Mouse (Mus musculus): ENCODE measurements around the gene Amer2. TPM values are rescaled to one million over a fixed set of nuclear protein-coding genes. Genes with fewer than 3 reads are reported as not detected.

Amer2 gene
- polyA plus RNA-seq, 1 experiment from 2014 or later = not detected

GRCm38 (mm10) chr14:60379323-60379957 lies 6.4 kb downstream of the Amer2 start:
- Histone ChIP-seq H3K36me3 (ENCODE audit: inconsistent target) (no peaks in the 10 kb centered on the region), H3K4me3 (ENCODE audit: inconsistent target) (no peak overlapping the region), H3K27ac (no peak overlapping the region), H3K79me2 (ENCODE audit: inconsistent target) (no peaks in the 10 kb centered on the region)
- 56% methylated on average over 18 of the region's 20 CpGs for whole genome bisulfite sequencing (ENCODE audit: missing documents)

- 91% methylated on average over 8 of the region's 8 CpGs for WGBS (ENCODE audit: missing documents)
- Histone ChIP-seq H3K27ac (no peak overlapping the region), H3K36me3 (ENCODE audit: inconsistent target) (no peaks in the 10 kb centered on the region), H3K4me3 (ENCODE audit: inconsistent target) (no peak overlapping the region), H3K79me2 (ENCODE audit: inconsistent target) (no peaks in the 10 kb centered on the region)
These were observed 6.9 kb downstream of the Amer2 start for GRCm38 (mm10) chr14:60379958-60380330.

DNA sequence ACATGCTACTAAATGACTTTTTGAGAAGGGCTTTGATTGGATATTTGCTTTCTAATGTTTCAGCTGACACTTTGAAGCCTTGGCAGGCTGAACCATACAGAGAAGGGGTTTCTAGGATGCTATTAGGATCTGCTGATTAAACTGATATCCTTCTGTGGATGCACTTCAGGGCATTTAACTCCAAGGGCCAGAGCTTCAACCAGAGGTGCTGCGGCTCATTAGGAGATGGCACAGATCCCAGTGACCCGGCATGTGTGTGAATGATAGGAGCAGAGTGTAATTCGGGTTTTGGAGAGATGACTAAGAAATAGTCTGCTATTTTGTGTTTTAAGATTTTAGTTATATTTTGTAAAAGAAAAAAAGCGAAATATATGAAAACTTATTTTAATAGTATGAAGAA lies 8.6 kb downstream of the Amer2 start:
- no peaks in the 10 kb centered on the region for H3K79me2 ChIP-seq (ENCODE audit: inconsistent target)
- no peak overlapping the region for H3K4me3 ChIP-seq (ENCODE audit: inconsistent target)
- no peaks in the 10 kb centered on the region for H3K36me3 ChIP-seq (ENCODE audit: inconsistent target)
- 85% methylated on average over 4 of the region's 4 CpGs for WGBS (ENCODE audit: missing documents)
- H3K27ac ChIP-seq = no peak overlapping the region

DNA sequence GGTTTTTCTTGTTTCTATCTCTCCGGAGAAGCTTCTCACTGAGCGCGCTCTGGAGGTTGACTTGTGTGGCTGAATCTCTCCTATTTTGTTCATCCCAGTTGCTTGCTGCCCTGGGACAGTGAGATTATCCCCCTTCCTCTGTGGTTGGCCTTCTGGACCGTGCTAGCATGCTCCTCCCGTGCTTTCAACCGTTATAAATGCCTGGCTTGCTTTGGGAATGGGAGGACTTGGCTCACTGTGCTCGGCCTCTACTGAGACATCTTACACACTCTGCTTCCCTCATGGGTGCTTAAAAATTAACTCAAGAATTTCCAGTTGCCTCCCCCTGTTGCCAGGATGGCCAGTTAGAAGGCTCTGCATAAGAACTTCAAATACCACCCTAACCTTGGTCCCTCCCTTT lies 10.8 kb downstream of the Amer2 start:
- Histone ChIP-seq H3K27ac (no peak overlapping the region), H3K4me3 (ENCODE audit: inconsistent target) (no peak overlapping the region), H3K79me2 (ENCODE audit: inconsistent target) (no peaks in the 10 kb centered on the region), H3K36me3 (ENCODE audit: inconsistent target) (no peaks in the 10 kb centered on the region)
- 95% methylated on average over 7 of the region's 7 CpGs for WGBS (ENCODE audit: missing documents)

GRCm38 (mm10) chr14:60384269-60384668 lies 11.2 kb downstream of the Amer2 start:
- no peak overlapping the region for H3K27ac ChIP-seq
- WGBS (ENCODE audit: missing documents) = 79% methylated on average over 7 of the region's 7 CpGs
- H3K79me2 ChIP-seq (ENCODE audit: inconsistent target) = no peaks in the 10 kb centered on the region
- H3K4me3 ChIP-seq (ENCODE audit: inconsistent target) = no peak overlapping the region
- H3K36me3 ChIP-seq (ENCODE audit: inconsistent target) = no peaks in the 10 kb centered on the region

GRCm38 (mm10) chr14:60385079-60385643 lies 12.1 kb downstream of the Amer2 start:
- no peak overlapping the region for H3K27ac ChIP-seq
- H3K79me2 ChIP-seq (ENCODE audit: inconsistent target) = no peaks in the 10 kb centered on the region
- H3K4me3 ChIP-seq (ENCODE audit: inconsistent target) = no peak overlapping the region
- no peaks in the 10 kb centered on the region for H3K36me3 ChIP-seq (ENCODE audit: inconsistent target)
- 75% methylated on average over 6 of the region's 6 CpGs for WGBS (ENCODE audit: missing documents)

GRCm38 (mm10) chr14:60386591-60387501 lies 13.8 kb downstream of the Amer2 start:
- Histone ChIP-seq H3K79me2 (ENCODE audit: inconsistent target) (no peaks in the 10 kb centered on the region), H3K27ac (no peak overlapping the region), H3K36me3 (ENCODE audit: inconsistent target) (no peaks in the 10 kb centered on the region), H3K4me3 (ENCODE audit: inconsistent target) (no peak overlapping the region)
- WGBS (ENCODE audit: missing documents) = 95% methylated on average over 6 of the region's 6 CpGs

GRCm38 (mm10) chr14:60388332-60388731 lies 15.3 kb downstream of the Amer2 start:
- Histone ChIP-seq H3K27ac (no peak overlapping the region), H3K36me3 (ENCODE audit: inconsistent target) (no peaks in the 10 kb centered on the region)
- 91% methylated on average over 2 of the region's 2 CpGs for WGBS (ENCODE audit: missing documents)

GRCm38 (mm10) chr14:60392202-60392601 lies 19.1 kb downstream of the Amer2 start:
- Histone ChIP-seq H3K27ac (no peak overlapping the region), H3K4me3 (ENCODE audit: inconsistent target) (no peak overlapping the region), H3K36me3 (ENCODE audit: inconsistent target) (no peaks in the 10 kb centered on the region), H3K79me2 (ENCODE audit: inconsistent target) (no peaks in the 10 kb centered on the region)
- WGBS (ENCODE audit: missing documents) = 86% methylated on average over 2 of the region's 2 CpGs

More at GRCm38 (mm10) chr14:60388332-60388731, 15.3 kb downstream of the Amer2 start:
- Histone ChIP-seq H3K79me2 (ENCODE audit: inconsistent target) (no peaks in the 10 kb centered on the region), H3K4me3 (ENCODE audit: inconsistent target) (no peak overlapping the region)

DNA sequence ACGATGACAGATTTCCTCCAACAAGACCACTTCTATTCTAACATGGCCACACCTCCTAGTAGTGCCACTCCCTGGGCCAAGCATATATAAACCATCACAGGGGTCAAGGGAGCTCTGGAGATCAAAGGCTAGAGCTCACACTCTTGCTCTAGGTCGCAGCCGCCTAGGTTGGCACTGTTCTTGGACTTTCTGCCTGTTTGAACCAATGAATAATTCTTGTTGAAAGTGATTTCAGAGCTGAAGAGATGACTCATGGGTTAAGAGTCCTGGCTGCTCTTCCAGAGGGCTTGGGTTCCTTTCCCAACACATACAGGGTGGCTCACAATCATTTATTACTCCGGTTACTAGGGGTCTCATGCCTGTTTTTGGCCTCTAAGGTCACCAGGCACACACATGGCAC lies 24.3 kb downstream of the Amer2 start:
- Histone ChIP-seq H3K4me3 (ENCODE audit: inconsistent target) (no peak overlapping the region), H3K27ac (no peak overlapping the region), H3K79me2 (ENCODE audit: inconsistent target) (no peaks in the 10 kb centered on the region), H3K36me3 (ENCODE audit: inconsistent target) (no peaks in the 10 kb centered on the region)
- 95% methylated on average over 4 of the region's 4 CpGs for WGBS (ENCODE audit: missing documents)

DNA sequence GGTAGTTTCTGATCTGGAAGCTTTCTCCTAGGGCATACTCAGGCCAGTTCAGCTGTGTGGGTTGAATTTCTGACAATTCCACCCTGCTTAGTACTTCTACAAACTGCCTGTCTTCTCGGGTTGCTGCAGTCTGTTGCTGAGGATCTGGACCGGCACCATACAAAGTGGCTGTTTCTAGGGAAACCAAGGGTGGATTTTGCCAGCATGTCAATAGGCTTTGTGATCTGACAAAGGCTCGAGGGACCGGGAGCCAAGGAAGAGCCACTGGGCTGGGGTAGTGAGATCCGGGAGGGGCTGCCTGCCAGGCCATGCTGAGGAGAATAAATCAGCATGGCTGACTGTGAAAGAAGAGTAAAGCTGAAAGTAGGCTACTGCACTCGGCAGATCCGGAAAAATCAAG lies 25.8 kb downstream of the Amer2 start:
- Histone ChIP-seq H3K36me3 (ENCODE audit: inconsistent target) (no peaks in the 10 kb centered on the region), H3K79me2 (ENCODE audit: inconsistent target) (no peaks in the 10 kb centered on the region)
- 76% methylated on average over 7 of the region's 7 CpGs for WGBS (ENCODE audit: missing documents)

DNA sequence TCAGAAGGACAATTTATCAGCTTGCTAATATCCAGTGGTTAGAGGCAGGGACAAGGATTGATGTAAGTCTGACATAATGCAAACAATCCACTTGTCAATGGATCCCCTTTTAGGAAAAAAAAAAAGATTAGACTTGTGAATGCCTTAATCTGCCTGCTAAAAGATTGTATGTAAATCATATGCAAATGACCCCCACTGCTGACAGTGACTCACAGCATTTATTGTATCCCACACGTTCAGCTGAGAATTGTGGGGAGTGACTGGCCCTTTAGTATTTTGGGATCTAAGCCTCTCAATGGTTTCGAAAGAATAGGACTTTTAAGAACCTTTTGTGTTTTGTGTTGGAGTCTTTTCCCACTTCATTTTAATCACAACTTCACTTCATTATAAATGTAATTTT lies 30.2 kb downstream of the Amer2 start:
- H3K36me3 ChIP-seq (ENCODE audit: inconsistent target) = no peaks in the 10 kb centered on the region
- no peak overlapping the region for H3K27ac ChIP-seq
- WGBS (ENCODE audit: missing documents) = 85% methylated on average over 2 of the region's 2 CpGs
- H3K79me2 ChIP-seq (ENCODE audit: inconsistent target) = no peaks in the 10 kb centered on the region
- no peak overlapping the region for H3K4me3 ChIP-seq (ENCODE audit: inconsistent target)

More for the DNA sequence above, 25.8 kb downstream of the Amer2 start:
- no peak overlapping the region for H3K27ac ChIP-seq
- no peak overlapping the region for H3K4me3 ChIP-seq (ENCODE audit: inconsistent target)

- Histone ChIP-seq H3K79me2 (ENCODE audit: inconsistent target) (no peaks in the 10 kb centered on the region), H3K27ac (no peak overlapping the region), H3K4me3 (ENCODE audit: inconsistent target) (no peak overlapping the region), H3K36me3 (ENCODE audit: inconsistent target) (no peaks in the 10 kb centered on the region)
- WGBS (ENCODE audit: missing documents) = 85% methylated on average over 2 of the region's 2 CpGs
These were observed 32.8 kb downstream of the Amer2 start for GRCm38 (mm10) chr14:60405829-60406228.

DNA sequence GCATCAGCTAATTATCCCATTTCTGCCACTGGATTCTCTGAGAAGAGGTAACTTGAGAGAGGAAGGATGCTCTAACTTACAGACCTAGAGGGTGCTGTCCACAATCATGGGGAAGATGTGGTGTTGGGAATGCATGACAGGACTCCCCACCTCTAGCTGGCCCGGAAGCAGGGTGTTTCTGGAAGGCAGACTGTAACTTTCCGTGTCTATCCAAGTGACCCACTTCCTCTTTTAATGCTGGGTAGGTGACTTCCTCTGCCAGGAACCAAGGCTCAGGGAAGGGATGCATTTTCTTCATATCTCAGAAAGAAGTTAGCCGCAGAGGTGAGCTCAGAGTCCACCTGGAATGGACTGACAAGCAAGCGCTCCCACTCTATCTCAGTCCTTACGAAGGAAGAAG lies 33.5 kb downstream of the Amer2 start:
- H3K36me3 ChIP-seq (ENCODE audit: inconsistent target) = no peaks in the 10 kb centered on the region
- WGBS (ENCODE audit: missing documents) = 57% methylated on average over 5 of the region's 5 CpGs
- H3K4me3 ChIP-seq (ENCODE audit: inconsistent target) = no peak overlapping the region
- H3K27ac ChIP-seq = no peak overlapping the region
- H3K79me2 ChIP-seq (ENCODE audit: inconsistent target) = no peaks in the 10 kb centered on the region

DNA sequence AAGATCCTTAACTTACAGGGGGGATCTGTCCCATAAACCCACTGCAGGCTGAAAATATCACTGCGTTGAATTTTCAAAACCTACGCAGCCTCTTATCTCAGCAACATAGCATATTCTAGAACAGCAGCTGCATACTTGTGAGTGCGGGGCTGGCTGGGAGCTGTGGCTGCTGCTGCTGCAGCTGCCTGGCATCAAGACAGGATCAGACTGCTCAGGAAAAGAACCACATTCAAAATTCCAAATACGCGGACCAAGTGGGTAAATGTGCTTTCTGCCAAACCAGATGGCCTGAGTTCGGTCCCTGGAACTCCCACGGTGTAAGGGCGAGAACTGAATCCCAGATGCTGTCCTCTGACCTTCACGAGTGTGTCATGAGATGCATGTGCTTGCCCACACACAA lies 34.3 kb downstream of the Amer2 start:
- no peak overlapping the region for H3K27ac ChIP-seq
- no peak overlapping the region for H3K4me3 ChIP-seq (ENCODE audit: inconsistent target)
- WGBS (ENCODE audit: missing documents) = 97% methylated on average over 9 of the region's 9 CpGs

More for the DNA sequence above, 34.3 kb downstream of the Amer2 start:
- no peaks in the 10 kb centered on the region for H3K79me2 ChIP-seq (ENCODE audit: inconsistent target)
- H3K36me3 ChIP-seq (ENCODE audit: inconsistent target) = no peaks in the 10 kb centered on the region

Data from macrophage (primary cell).